Mouse (Mus musculus): ENCODE data around the gene Cdkal1. TPM values are rescaled to one million over a fixed set of nuclear protein-coding genes. Genes with fewer than 3 reads are reported as not detected.

Gene Cdkal1
- total RNA-seq, 1 experiment, result 20.8 TPM

GRCm38 (mm10) chr13:29222261-29222838, 633.1 kb downstream of the Cdkal1 start:
- DNase-seq (ENCODE audit: low read depth, low spot score), result no peak
- Histone ChIP-seq H3K9ac (ENCODE audit: insufficient read depth, low read depth, low read length, poor library complexity, severe bottlenecking) (no peak overlapping the region), H3K4me3 (ENCODE audit: insufficient read depth in 1 of 2, low read depth in 1 of 2, low read length in 2 of 2, poor library complexity in 1 of 2, severe bottlenecking in 1 of 2) (no peak overlapping the region), H3K27ac (ENCODE audit: insufficient read depth, low read depth, low read length, poor library complexity, severe bottlenecking) (no peak overlapping the region), H3K4me1 (ENCODE audit: control insufficient read depth in 2 of 2, insufficient read depth in 2 of 2, low read length in 2 of 2, poor library complexity in 1 of 2) (no peaks in the 10 kb centered on the region), H3K9me3 (ENCODE audit: control insufficient read depth, insufficient read depth, low read depth, low read length) (no peaks in the 10 kb centered on the region), H3K36me3 (ENCODE audit: control insufficient read depth, insufficient read depth, low read length, poor library complexity, severe bottlenecking) (no peaks in the 10 kb centered on the region)
- in situ Hi-C loops (cut with MboI; ENCODE audit: low sequenced_read_pairs in 2 of 2, unreplicated experiment in 2 of 2), result no loop called here
- no peak for TF ChIP-seq HCFC1 (IDR thresholded peaks at IDR 0.05; ENCODE audit: borderline replicate concordance, insufficient read depth, low read length)
- TF ChIP-seq MAFK (IDR thresholded peaks at IDR 0.05; ENCODE audit: insufficient read depth, low read depth, low read length), result no peak
- no peak for TF ChIP-seq CHD2 (IDR thresholded peaks at IDR 0.05; ENCODE audit: low read depth, low read length)
- no peak for TF ChIP-seq ZNF384 (IDR thresholded peaks at IDR 0.05; ENCODE audit: low read depth, low read length)
- TF ChIP-seq ZC3H11A (IDR thresholded peaks at IDR 0.05; ENCODE audit: borderline replicate concordance, low read depth, low read length), result no peak

DNA sequence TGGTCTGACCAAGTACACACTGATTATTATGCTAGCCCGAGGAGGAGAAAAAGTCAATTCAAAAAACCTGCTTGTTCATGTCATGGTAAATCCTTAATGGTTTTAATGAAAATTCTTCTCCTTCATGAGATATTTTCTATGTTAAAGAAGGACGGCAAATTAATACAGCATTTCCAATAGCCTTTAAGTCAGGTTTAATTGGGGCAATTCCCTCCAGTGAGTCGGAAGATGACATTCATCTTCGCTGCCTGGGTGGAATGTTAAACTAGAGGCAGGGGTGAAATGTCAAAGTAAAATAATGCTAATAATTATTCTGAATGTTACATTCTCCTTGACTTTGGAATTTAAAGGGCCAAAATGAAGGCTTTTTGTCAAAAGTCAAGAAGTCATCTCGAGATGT, 633.8 kb downstream of the Cdkal1 start:
- Histone ChIP-seq H3K9me3 (ENCODE audit: control insufficient read depth, insufficient read depth, low read depth, low read length) (no peaks in the 10 kb centered on the region), H3K4me3 (ENCODE audit: insufficient read depth in 1 of 2, low read depth in 1 of 2, low read length in 2 of 2, poor library complexity in 1 of 2, severe bottlenecking in 1 of 2) (no peak overlapping the region), H3K4me1 (ENCODE audit: control insufficient read depth in 2 of 2, insufficient read depth in 2 of 2, low read length in 2 of 2, poor library complexity in 1 of 2) (no peaks in the 10 kb centered on the region), H3K36me3 (ENCODE audit: control insufficient read depth, insufficient read depth, low read length, poor library complexity, severe bottlenecking) (no peaks in the 10 kb centered on the region), H3K27ac (ENCODE audit: insufficient read depth, low read depth, low read length, poor library complexity, severe bottlenecking) (no peak overlapping the region), H3K9ac (ENCODE audit: insufficient read depth, low read depth, low read length, poor library complexity, severe bottlenecking) (no peak overlapping the region)
- no peak for TF ChIP-seq ZC3H11A (IDR thresholded peaks at IDR 0.05; ENCODE audit: borderline replicate concordance, low read depth, low read length)
- in situ Hi-C loops (cut with MboI; ENCODE audit: low sequenced_read_pairs in 2 of 2, unreplicated experiment in 2 of 2), result no loop called here
- no peak for DNase-seq (ENCODE audit: low read depth, low spot score)

DNA sequence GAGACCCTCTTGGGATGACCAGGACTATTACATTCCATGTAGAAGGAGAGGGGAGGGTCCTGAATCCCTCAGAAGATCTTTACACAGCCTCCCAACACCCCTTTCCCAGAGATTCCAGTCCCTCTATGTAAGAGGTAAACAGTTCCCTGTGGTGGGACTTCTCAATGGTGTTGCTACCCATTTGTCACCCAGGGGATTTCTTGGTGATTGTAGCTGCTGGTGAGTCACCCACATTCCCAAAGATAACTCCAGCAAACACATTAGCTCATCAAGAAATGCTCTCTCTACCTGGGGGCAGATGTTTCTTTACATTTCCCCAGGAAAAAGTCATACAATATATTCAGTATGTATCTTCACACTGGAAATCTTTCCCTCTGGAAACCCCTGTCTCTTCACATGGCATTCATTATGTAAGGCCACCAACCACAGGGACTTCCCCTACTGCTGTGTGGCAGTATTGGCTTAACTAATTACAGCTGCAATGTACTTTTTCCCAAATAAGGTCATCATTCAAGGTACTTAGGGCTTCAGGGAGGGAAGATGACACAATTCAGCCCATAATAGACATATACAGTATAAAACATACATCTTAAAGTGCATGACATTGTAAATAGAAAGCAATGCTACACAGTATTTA, 636.8 kb downstream of the Cdkal1 start:
- in situ Hi-C loops (cut with MboI; ENCODE audit: low sequenced_read_pairs in 2 of 2, unreplicated experiment in 2 of 2), result no loop called here
- no peak for TF ChIP-seq CHD2 (IDR thresholded peaks at IDR 0.05; ENCODE audit: low read depth, low read length)
- TF ChIP-seq HCFC1 (IDR thresholded peaks at IDR 0.05; ENCODE audit: borderline replicate concordance, insufficient read depth, low read length), result no peak
- no peak for TF ChIP-seq ZC3H11A (IDR thresholded peaks at IDR 0.05; ENCODE audit: borderline replicate concordance, low read depth, low read length)
- no peak for TF ChIP-seq ZNF384 (IDR thresholded peaks at IDR 0.05; ENCODE audit: low read depth, low read length)
- no peak for TF ChIP-seq MAFK (IDR thresholded peaks at IDR 0.05; ENCODE audit: insufficient read depth, low read depth, low read length)
- no peak for DNase-seq (ENCODE audit: low read depth, low spot score)
- no peak overlapping the region for H3K9ac ChIP-seq (ENCODE audit: insufficient read depth, low read depth, low read length, poor library complexity, severe bottlenecking)
- H3K4me3 ChIP-seq (ENCODE audit: insufficient read depth in 1 of 2, low read depth in 1 of 2, low read length in 2 of 2, poor library complexity in 1 of 2, severe bottlenecking in 1 of 2), result no peak overlapping the region
- H3K27ac ChIP-seq (ENCODE audit: insufficient read depth, low read depth, low read length, poor library complexity, severe bottlenecking), result no peak overlapping the region
- no peaks in the 10 kb centered on the region for H3K4me1 ChIP-seq (ENCODE audit: control insufficient read depth in 2 of 2, insufficient read depth in 2 of 2, low read length in 2 of 2, poor library complexity in 1 of 2)
- no peaks in the 10 kb centered on the region for H3K36me3 ChIP-seq (ENCODE audit: control insufficient read depth, insufficient read depth, low read length, poor library complexity, severe bottlenecking)
- H3K9me3 ChIP-seq (ENCODE audit: control insufficient read depth, insufficient read depth, low read depth, low read length), result no peaks in the 10 kb centered on the region

- Histone ChIP-seq H3K9ac (ENCODE audit: insufficient read depth, low read depth, low read length, poor library complexity, severe bottlenecking) (0 out of 2 replicates have a peak overlapping the region, but pooled peaks have one; percentile 4), H3K27ac (ENCODE audit: insufficient read depth, low read depth, low read length, poor library complexity, severe bottlenecking) (peak overlapping the region; percentile 71), H3K9me3 (ENCODE audit: control insufficient read depth, insufficient read depth, low read depth, low read length) (no peaks in the 10 kb centered on the region), H3K4me1 (ENCODE audit: control insufficient read depth in 2 of 2, insufficient read depth in 2 of 2, low read length in 2 of 2, poor library complexity in 1 of 2) (peaks cover 0 to 2% of the 10 kb centered on the region in 2 experiments; a peak in 2 of 4 replicates), H3K4me3 (ENCODE audit: insufficient read depth in 1 of 2, low read depth in 1 of 2, low read length in 2 of 2, poor library complexity in 1 of 2, severe bottlenecking in 1 of 2) (peak overlapping the region; percentile 27 to 53; a peak in 3 of 4 replicates), H3K36me3 (ENCODE audit: control insufficient read depth, insufficient read depth, low read length, poor library complexity, severe bottlenecking) (no peaks in the 10 kb centered on the region)
- in situ Hi-C loops (cut with MboI; ENCODE audit: low sequenced_read_pairs in 2 of 2, unreplicated experiment in 2 of 2), result no loop called here
- TF ChIP-seq HCFC1 (IDR thresholded peaks at IDR 0.05; ENCODE audit: borderline replicate concordance, insufficient read depth, low read length) (no peak), CHD2 (IDR thresholded peaks at IDR 0.05; ENCODE audit: low read depth, low read length) (no peak), MAFK (IDR thresholded peaks at IDR 0.05; ENCODE audit: insufficient read depth, low read depth, low read length) (peak; percentile 62; the same call in 1 of the 2 replicates)
- DNase-seq (ENCODE audit: low read depth, low spot score), result peak; percentile 88
Observed at GRCm38 (mm10) chr13:29210159-29211021, 645.1 kb downstream of the Cdkal1 start.

Data from ES-E14 (cell line).